Mouse (Mus musculus): Measurements from ENCODE around the gene Madd. TPM values are rescaled to one million over a fixed set of nuclear protein-coding genes. Genes with fewer than 3 reads are reported as not detected.

Madd gene
- polyA plus RNA-seq, 1 experiment from 2014 or later = 14.8 TPM

GRCm38 (mm10) chr2:91169587-91170322 is 13.9 kb downstream of the Madd start:
- no peak overlapping the region for H3K27ac ChIP-seq (replicated peaks)

GRCm38 (mm10) chr2:91167629-91168028 is 16.0 kb downstream of the Madd start:
- peaks cover 59% of the 10 kb centered on the region for H3K36me3 ChIP-seq

More at GRCm38 (mm10) chr2:91169587-91170322, 13.9 kb downstream of the Madd start:
- H3K9ac ChIP-seq = no peak overlapping the region
- no peaks in the 10 kb centered on the region for H3K9me3 ChIP-seq (replicated peaks)
- ATAC-seq (ENCODE audit: insufficient number of reproducible peaks, low FRiP score, low TSS enrichment, low read depth) = no peak
- no peaks in the 10 kb centered on the region for H3K27me3 ChIP-seq
- WGBS = 79% methylated on average over 25 of the region's 25 CpGs
- H3K4me1 ChIP-seq = no peaks in the 10 kb centered on the region
- no peak overlapping the region for H3K4me2 ChIP-seq (replicated peaks)
- H3K4me3 ChIP-seq (replicated peaks) = no peak overlapping the region
- H3K36me3 ChIP-seq = peaks cover 66% of the 10 kb centered on the region

GRCm38 (mm10) chr2:91164991-91165390 is 18.6 kb downstream of the Madd start:
- no peaks in the 10 kb centered on the region for H3K9me3 ChIP-seq (replicated peaks)
- H3K4me3 ChIP-seq (replicated peaks) = no peak overlapping the region
- no peak for ATAC-seq (ENCODE audit: insufficient number of reproducible peaks, low FRiP score, low TSS enrichment, low read depth)
- H3K9ac ChIP-seq = no peak overlapping the region
- no peak overlapping the region for H3K4me2 ChIP-seq (replicated peaks)
- no peaks in the 10 kb centered on the region for H3K27me3 ChIP-seq
- 90% methylated on average over 6 of the region's 6 CpGs for WGBS
- H3K27ac ChIP-seq (replicated peaks) = no peak overlapping the region
- H3K36me3 ChIP-seq = peaks cover 59% of the 10 kb centered on the region
- H3K4me1 ChIP-seq = no peaks in the 10 kb centered on the region

More at GRCm38 (mm10) chr2:91167629-91168028, 16.0 kb downstream of the Madd start:
- no peak overlapping the region for H3K27ac ChIP-seq (replicated peaks)
- no peaks in the 10 kb centered on the region for H3K9me3 ChIP-seq (replicated peaks)
- no peak overlapping the region for H3K4me3 ChIP-seq (replicated peaks)
- H3K4me1 ChIP-seq = no peaks in the 10 kb centered on the region
- no peak overlapping the region for H3K4me2 ChIP-seq (replicated peaks)
- ATAC-seq (ENCODE audit: insufficient number of reproducible peaks, low FRiP score, low TSS enrichment, low read depth) = no peak
- WGBS = 60% methylated on average over 4 of the region's 4 CpGs
- no peak overlapping the region for H3K9ac ChIP-seq
- H3K27me3 ChIP-seq = no peaks in the 10 kb centered on the region

GRCm38 (mm10) chr2:91163532-91163931 is 20.1 kb downstream of the Madd start:
- ATAC-seq (ENCODE audit: insufficient number of reproducible peaks, low FRiP score, low TSS enrichment, low read depth) = no peak
- Histone ChIP-seq H3K4me2 (replicated peaks) (no peak overlapping the region), H3K36me3 (peaks cover 63% of the 10 kb centered on the region), H3K9me3 (replicated peaks) (no peaks in the 10 kb centered on the region), H3K27me3 (no peaks in the 10 kb centered on the region), H3K9ac (no peak overlapping the region), H3K4me1 (no peaks in the 10 kb centered on the region), H3K27ac (replicated peaks) (no peak overlapping the region), H3K4me3 (replicated peaks) (no peak overlapping the region)
- 81% methylated on average over 5 of the region's 5 CpGs for WGBS

- Histone ChIP-seq H3K4me1 (no peaks in the 10 kb centered on the region), H3K9ac (no peak overlapping the region), H3K27ac (replicated peaks) (no peak overlapping the region), H3K36me3 (peaks cover 67% of the 10 kb centered on the region), H3K4me3 (replicated peaks) (no peak overlapping the region), H3K4me2 (replicated peaks) (no peak overlapping the region), H3K9me3 (replicated peaks) (no peaks in the 10 kb centered on the region), H3K27me3 (no peaks in the 10 kb centered on the region)
- ATAC-seq (ENCODE audit: insufficient number of reproducible peaks, low FRiP score, low TSS enrichment, low read depth) = no peak
- WGBS = 73% methylated on average over 4 of the region's 4 CpGs
These were observed 20.7 kb downstream of the Madd start for GRCm38 (mm10) chr2:91162952-91163351.

- 83% methylated on average over 6 of the region's 6 CpGs for WGBS
- no peaks in the 10 kb centered on the region for H3K4me1 ChIP-seq
- no peak for ATAC-seq (ENCODE audit: insufficient number of reproducible peaks, low FRiP score, low TSS enrichment, low read depth)
- no peaks in the 10 kb centered on the region for H3K27me3 ChIP-seq
- H3K4me2 ChIP-seq (replicated peaks) = no peak overlapping the region
- H3K4me3 ChIP-seq (replicated peaks) = no peak overlapping the region
- no peaks in the 10 kb centered on the region for H3K9me3 ChIP-seq (replicated peaks)
- no peak overlapping the region for H3K27ac ChIP-seq (replicated peaks)
- no peak overlapping the region for H3K9ac ChIP-seq
- H3K36me3 ChIP-seq = peaks cover 70% of the 10 kb centered on the region
These were observed 23.0 kb downstream of the Madd start for GRCm38 (mm10) chr2:91160591-91160990.

- 44% methylated on average over 6 of the region's 6 CpGs for WGBS
- Histone ChIP-seq H3K9me3 (replicated peaks) (no peaks in the 10 kb centered on the region), H3K27me3 (no peaks in the 10 kb centered on the region), H3K4me1 (no peaks in the 10 kb centered on the region), H3K9ac (no peak overlapping the region), H3K36me3 (peaks cover 76% of the 10 kb centered on the region), H3K4me2 (replicated peaks) (no peak overlapping the region), H3K27ac (replicated peaks) (no peak overlapping the region), H3K4me3 (replicated peaks) (no peak overlapping the region)
- no peak for ATAC-seq (ENCODE audit: insufficient number of reproducible peaks, low FRiP score, low TSS enrichment, low read depth)
These were observed 26.5 kb downstream of the Madd start for GRCm38 (mm10) chr2:91157002-91157752.

GRCm38 (mm10) chr2:91154091-91154490 is 29.5 kb downstream of the Madd start:
- ATAC-seq (ENCODE audit: insufficient number of reproducible peaks, low FRiP score, low TSS enrichment, low read depth) = no peak
- Histone ChIP-seq H3K4me2 (replicated peaks) (no peak overlapping the region), H3K27me3 (no peaks in the 10 kb centered on the region), H3K4me3 (replicated peaks) (no peak overlapping the region), H3K27ac (replicated peaks) (no peak overlapping the region), H3K36me3 (peaks cover 70% of the 10 kb centered on the region), H3K9me3 (replicated peaks) (no peaks in the 10 kb centered on the region), H3K9ac (no peak overlapping the region), H3K4me1 (no peaks in the 10 kb centered on the region)
- 92% methylated on average over 3 of the region's 3 CpGs for WGBS

GRCm38 (mm10) chr2:91152885-91153377 is 30.7 kb downstream of the Madd start:
- H3K4me3 ChIP-seq (replicated peaks) = no peak overlapping the region
- H3K4me2 ChIP-seq (replicated peaks) = no peak overlapping the region
- ATAC-seq (ENCODE audit: insufficient number of reproducible peaks, low FRiP score, low TSS enrichment, low read depth) = no peak
- H3K4me1 ChIP-seq = no peaks in the 10 kb centered on the region
- H3K9ac ChIP-seq = no peak overlapping the region
- peaks cover 65% of the 10 kb centered on the region for H3K36me3 ChIP-seq
- 74% methylated on average over 3 of the region's 3 CpGs for WGBS
- H3K9me3 ChIP-seq (replicated peaks) = no peaks in the 10 kb centered on the region
- no peaks in the 10 kb centered on the region for H3K27me3 ChIP-seq
- no peak overlapping the region for H3K27ac ChIP-seq (replicated peaks)

- 61% methylated on average over 1 of the region's 1 CpGs for WGBS
- H3K4me1 ChIP-seq = no peaks in the 10 kb centered on the region
- ATAC-seq (ENCODE audit: insufficient number of reproducible peaks, low FRiP score, low TSS enrichment, low read depth) = no peak
These were observed 32.3 kb downstream of the Madd start for GRCm38 (mm10) chr2:91151331-91151730.

GRCm38 (mm10) chr2:91148101-91148500 is 35.5 kb downstream of the Madd start:
- Histone ChIP-seq H3K27ac (replicated peaks) (no peak overlapping the region), H3K36me3 (peaks cover 59% of the 10 kb centered on the region), H3K4me3 (replicated peaks) (no peak overlapping the region), H3K9ac (no peak overlapping the region), H3K4me2 (replicated peaks) (no peak overlapping the region), H3K27me3 (no peaks in the 10 kb centered on the region), H3K4me1 (no peaks in the 10 kb centered on the region), H3K9me3 (replicated peaks) (no peaks in the 10 kb centered on the region)
- ATAC-seq (ENCODE audit: insufficient number of reproducible peaks, low FRiP score, low TSS enrichment, low read depth) = no peak

More at GRCm38 (mm10) chr2:91151331-91151730, 32.3 kb downstream of the Madd start:
- Histone ChIP-seq H3K27ac (replicated peaks) (no peak overlapping the region), H3K27me3 (no peaks in the 10 kb centered on the region), H3K9ac (no peak overlapping the region), H3K9me3 (replicated peaks) (no peaks in the 10 kb centered on the region), H3K4me2 (replicated peaks) (no peak overlapping the region), H3K4me3 (replicated peaks) (no peak overlapping the region), H3K36me3 (peaks cover 61% of the 10 kb centered on the region)

Measured in embryonic facial prominence, embryonic 15.5 days (tissue).